Mouse (Mus musculus): Measurements from ENCODE around the gene Fam53a.

Fam53a gene

DNA sequence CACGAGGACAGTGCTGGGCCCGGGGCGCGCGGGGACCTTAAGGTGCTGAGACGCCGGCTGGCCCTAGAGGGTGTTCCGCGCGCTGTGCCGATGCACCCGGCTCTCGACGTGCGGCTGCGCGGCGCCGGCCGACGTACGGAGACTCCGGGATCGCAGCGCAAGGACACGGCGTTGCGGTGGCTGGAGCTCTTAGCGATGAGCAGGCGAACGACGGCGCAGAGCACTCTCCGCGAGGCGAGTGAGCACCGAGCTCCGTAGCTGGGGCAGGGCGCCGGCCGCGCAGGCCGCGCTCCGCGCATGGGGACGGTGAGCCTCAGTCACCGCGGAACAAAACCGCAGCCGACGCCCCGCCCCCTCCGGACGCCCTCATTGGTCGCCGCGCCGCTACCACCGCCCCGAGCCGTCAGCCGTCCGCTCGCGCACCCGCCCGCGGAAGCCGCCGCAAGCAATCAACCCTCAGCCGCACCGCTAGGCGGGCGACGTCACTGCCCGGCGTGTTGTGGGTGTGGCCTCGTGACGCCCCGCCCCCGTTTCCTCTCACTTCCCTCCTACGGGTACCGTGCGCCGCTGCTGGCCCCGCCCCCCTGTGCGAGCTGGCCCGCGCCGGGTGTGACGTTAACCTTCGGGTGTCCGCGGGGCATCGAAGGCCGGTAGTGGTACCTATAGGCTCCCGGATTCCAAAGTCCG, at the start of gene Fam53a, which contains the start of gene Gm9903:
Fam53a (minus strand) TSS at position 335 of the 687 bp plus-strand sequence.
Gm9903 (plus strand) TSS at position 625 of the 687 bp plus-strand sequence.
- peak; percentile 100 for DNase-seq

DNA sequence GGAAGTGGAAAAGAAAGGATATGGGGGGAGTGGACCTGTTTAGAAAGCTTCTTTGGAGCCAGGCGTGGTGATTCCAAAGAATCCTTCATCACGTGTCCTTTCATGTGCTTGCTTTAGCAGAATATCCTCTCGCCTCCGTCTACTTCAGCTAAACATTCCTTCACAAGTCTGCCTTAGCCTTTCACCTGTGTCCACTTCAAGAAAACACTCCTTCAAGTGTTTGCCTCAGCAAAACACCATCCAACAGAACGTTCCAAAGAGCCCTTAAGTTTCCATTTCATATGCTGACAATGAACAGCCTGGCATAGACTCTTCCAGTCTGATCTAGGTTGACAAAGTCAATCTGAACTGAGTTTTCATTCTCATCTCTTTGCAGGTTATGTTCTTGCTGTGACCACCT, 48.8 kb upstream of the Fam53a start:
- DNase-seq = no peak

DNA sequence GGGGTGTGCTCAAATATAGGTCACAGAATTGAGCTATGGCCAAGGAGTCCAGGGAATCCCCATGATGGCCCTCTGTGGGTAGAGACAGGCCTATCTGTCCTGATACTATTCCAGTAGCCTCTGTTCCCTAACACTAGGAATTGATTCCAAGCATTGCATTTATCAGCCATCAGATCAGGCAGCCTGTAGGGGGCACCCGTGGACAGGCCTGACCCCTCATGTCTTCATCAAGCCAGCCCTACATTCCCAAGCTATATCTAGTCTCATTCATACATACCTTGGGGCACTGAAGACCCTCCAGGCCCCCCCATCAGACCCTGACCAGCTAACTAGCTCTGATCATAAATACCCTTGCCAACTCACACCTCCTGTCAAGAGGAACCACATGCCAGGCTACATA, 46.5 kb upstream of the Fam53a start:
- DNase-seq = peak; percentile 42 to 46

DNA sequence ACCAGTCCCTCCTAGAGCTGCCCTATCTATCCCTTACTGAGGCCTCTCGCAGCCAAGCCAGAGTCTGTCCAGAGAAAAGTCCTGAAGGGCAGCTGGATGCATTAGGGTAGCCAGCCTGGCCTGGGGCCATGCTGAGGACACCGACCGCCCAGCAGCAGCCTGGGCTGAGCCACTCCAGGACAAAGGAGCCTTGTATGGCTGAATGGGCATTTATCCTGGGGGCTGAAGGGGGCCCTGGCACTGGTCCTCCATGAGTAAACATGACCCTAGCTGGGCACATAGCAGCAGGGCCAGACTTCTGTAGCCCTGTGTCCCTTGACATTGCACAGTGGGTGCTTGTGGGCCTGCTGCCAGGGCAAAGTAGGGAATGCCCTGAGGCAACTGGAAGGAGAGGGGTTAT, 45.0 kb upstream of the Fam53a start:
- DNase-seq = no peak

DNA sequence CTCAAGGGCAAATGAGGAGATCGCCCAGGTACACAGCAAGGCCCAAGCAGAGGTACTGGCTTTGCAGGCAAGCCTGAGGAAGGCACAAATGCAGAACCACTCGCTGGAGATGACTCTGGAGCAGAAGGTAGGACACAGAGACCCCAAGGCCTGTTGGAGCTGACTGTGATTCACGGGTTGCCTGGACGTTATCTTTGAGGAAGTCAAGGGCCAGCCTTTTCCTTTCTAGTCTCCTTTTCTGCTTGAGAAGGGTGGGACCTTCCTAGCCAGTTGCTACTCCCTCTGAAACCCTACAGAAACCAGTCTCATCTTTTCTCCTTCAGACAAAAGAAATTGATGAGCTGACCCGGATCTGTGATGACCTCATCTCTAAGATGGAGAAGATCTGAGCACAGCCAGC, 42.2 kb upstream of the Fam53a start:
- no peak for DNase-seq

DNA sequence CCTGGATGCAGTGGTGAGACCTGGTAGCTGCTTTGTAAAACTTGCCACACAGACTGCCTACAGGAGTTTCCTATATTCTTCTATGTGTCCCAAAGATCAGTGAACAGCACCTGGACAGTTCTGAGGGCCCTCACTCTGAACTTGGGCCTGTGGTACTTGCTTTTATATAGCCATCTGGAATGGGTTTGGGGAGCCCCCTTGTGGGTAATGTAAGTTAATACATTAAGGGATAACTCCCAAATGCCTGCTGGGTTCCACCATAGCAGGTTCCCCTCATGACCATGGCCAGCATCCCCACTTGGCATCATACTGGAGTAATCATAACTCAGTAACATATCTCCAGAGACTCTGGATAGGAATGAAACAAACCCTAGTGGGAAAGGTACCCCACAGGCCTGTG, 38.8 kb upstream of the Fam53a start:
- DNase-seq = peak; percentile 72 to 76

DNA sequence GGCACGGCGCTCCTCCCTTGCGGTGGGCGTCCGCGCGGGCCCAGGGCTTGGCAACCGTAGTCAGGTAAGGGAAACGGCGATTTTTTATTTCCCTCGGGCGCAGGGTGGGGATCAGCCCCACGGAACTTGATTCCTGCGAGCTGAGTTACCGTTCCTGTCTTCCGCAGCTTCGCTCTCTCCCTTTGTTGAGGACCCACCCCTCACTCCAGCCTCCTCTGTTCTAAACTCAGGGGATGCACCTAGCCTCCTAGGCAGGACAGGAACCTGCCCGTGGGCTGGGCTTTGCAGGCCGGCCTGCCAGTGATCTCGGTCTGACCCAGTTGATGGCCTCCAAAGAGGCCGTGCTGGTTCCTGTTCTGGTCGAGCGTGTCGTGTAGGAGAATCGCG, 29.2 kb upstream of the Fam53a start:
- DNase-seq = no peak

DNA sequence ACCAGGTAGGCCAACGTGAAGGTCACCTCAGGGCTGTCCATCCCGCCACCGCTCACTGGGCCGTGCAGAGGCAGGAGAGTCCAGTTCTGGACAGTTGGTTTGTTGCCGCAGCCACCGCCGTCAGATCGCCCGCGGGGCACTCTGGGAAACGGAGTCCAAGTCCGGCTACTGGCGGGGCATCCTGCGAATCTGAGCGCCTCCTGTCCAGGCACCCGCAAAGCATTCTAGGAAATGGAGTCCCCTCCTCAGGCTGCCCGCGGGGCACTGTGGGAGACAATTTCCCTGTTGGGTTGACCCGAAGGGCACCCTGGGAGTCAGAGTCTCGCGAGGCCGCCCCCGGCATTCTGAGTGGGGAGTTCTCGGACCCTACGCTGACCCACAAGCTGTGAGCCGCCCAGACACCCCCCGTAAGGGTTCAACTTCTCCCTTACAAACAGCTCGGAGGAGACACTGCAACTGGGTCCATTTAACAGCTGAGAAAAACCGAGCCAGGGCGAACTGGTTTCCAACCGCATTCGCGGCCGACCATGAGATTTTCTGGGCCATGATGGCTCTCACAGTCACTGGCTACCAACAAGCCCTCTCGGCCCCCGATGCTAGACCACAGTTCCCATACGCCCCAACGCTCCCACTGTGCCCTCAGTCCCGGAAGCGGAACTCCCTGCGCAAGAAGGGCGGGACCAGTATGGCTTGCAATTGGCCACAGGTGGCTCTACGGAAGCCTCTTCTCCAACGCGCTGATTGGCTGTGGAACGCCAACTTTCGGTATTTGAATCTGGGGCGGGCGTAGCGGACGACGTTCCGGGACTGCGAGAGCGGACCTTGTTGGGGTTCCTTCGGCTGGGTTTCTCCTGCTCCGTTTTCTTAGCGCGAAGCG, 28.6 kb upstream of the Fam53a start, which contains the start of the genes Tacc3 and Tmem129:
Tacc3 (plus strand) TSS at position 342 of the 877 bp plus-strand sequence.
Tmem129 (minus strand) TSS at position 630 of the 877 bp plus-strand sequence.
- DNase-seq = peak; percentile 94 to 96

DNA sequence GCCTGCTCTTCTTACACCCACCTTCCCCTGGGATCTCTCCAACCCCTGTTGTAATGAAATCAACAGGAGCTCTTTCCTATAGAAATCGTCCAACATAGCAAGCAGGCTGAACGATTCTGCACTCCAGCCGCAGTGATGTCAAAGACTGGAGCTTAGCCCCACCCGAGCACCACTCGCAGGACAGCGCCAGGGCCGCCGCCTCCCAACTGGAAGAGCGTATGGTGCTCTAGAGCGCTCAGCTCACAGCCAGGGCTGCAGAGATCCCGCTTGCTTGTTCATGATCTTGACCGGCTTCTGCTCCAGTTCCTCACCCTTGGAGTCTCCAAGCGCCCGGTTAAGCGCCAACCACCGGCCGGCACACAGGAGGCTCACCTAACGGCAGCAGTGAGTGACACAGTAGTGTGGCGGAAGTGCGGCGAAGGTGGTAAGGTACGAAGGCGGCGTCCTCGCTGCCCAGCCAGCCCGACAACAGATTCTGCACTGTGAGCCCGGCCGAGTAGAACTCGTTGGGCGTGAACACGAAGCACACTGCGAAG, 27.9 kb upstream of the Fam53a start:
- DNase-seq = no peak

DNA sequence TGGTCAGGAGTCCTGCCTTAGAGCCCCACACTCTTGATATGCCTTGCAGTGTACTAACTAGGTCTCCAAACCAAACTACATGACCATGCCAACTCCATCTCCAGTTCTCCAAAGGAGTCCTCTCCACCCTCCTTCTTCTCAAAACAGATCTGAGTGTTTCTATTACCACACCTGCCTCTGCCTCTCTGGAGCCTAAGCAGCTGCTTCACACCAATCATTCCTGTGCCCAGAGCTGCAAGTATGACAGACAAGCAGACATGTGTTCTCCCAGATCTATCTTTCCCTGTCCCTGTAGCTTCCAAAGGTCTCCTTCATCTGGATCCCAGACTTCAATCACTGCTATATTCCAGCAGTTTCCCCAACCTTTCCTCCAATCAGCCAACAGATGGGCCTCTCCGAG, 27.3 kb upstream of the Fam53a start:
- DNase-seq = no peak

DNA sequence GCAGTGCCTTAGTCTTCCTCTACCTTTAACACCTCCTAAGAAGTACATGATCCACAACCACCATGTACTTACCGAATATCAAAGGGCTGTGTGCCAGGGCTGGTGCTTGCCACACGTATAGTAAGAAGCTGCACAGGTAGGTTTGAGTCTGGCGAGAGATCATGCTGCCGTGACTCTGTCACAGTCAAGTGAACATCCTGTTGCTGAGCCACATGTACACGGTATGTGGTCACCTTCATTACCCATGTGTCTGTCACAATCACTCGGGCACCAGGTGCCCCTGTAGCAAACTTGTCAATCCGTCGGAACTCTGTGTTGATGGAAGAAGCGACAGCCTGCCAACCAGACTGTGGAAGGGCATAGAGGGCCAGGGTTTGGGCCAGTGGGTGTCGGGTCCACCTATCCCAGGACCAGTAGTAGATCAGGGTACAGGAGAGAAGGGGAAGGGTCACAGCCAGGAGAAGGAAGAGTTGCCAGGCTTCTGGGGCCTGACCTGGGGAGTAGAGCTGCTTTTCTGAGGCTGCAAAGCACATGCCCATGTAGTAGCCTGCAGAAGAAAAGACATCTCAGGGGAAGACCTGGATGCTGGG, 25.9 kb upstream of the Fam53a start:
- DNase-seq = peak; percentile 21 to 40

DNA sequence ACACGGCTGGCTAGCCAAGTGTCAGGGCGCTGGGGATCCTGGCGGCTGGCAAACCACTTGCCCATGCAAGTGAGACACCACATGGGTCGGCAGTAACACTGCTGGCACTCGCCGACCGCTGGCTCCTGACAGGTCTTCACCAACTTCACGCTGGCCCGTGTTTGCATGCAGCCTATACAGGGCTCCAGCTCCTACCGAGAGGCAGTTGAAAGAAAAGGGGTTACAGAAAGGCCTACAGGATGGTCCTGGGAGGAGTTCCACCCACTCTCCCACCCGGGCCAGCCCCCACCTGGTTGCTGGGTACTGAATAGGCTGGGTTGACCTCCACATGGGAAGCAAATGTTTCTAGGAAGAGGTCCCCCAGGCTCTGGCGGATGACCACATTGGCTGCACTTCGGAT, 25.0 kb upstream of the Fam53a start:
- DNase-seq = no peak

DNA sequence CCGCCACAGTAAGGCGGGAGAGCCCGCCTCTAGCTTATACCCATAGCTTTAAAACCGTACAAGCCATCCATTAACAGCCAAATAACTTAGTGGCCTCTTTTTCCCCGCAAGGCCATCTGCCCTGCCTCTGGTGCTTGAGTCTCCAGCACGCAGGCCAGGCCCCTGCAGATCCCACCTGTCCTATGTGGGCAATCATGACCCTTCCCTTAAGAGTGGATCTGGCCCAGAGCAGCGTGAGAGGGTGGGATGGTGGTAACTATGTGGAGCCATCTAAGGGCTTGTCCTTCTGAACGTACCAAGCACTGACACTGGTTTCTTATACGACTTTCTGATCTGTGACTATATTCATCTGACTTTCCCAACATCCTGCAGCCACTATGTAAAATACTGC, 23.3 kb upstream of the Fam53a start:
- DNase-seq = no peak

DNA sequence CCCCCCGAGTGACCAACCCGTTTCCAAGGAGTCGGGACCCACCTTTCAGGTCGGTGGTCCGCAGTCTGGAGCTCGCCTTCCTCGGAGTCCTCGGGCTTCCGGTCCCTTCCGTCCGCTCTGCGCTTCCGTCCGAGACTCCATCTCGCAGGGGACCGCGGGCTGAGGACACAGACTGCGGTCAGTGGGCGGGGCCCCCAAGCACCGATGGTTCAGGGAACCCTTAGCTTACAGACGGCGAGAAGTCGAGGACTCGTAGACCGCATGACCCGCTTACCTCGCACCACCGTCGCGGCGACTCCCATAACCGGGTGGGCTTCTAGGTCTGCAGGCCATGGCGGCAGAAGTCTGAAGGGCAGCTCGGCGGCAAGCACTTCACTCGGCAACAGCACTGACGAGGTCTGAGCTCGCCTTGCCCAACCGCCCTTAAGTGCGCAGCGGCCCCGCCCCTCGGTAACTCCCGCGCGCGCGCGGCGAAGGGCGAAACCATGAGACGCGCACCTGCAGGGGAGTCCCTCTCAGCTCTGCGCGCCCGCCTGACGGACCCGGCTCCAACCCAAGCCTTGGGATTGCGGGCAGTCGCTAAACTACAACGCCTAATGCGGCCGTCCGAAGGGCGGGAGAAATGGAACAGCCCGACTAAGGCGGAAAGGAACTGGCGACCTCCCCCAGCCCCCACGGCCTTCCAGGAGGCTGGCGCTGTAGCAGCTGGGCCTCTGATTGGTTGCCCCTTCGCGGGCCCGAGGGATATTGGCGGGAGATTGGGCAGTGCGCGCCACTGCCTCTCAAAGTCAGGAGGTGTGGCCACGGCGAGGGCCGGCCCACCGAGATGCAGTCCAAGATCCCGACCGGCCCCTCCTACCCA, 22.7 kb upstream of the Fam53a start, which contains the start of gene Slbp:
Slbp (minus strand) TSS at position 654 of the 862 bp plus-strand sequence.
- peak; percentile 95 to 97 for DNase-seq

DNA sequence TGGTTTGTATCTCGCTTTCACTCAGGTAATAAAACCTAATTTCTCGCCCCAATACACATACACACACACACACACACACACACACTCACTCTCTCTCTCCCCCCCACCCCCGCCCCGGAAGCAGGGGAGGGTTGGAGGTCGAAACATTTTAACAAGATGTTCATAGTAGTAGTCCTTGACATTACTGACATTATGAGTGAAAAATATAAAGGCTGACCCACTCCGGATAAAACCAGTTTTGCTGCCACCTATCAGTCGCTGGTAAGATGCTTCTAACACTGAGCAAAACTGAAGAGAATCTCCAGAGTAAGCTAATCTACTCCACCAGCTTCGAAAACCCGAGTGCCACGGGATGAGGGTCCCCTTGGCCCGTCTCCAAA, 22.1 kb upstream of the Fam53a start:
- no peak for DNase-seq

DNA sequence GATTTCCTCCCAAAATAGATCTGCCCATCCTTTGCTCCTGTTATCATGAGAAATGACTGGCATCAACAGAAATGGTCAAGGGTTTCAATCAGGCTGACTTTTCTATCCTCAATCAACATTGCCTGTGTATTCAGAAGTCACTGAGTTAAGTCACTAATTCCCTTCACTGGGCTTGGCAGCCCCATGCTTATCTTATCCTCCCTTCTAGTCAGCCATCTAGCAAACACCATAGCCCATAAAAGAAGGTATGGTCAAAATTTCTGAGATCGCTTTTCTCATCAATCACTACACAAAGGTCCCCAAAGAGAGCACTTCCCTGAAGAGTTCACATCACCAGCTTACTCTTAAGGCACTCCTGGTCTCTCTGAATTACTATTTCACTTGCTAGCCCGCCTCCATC, 21.6 kb upstream of the Fam53a start:
- DNase-seq = no peak

DNA sequence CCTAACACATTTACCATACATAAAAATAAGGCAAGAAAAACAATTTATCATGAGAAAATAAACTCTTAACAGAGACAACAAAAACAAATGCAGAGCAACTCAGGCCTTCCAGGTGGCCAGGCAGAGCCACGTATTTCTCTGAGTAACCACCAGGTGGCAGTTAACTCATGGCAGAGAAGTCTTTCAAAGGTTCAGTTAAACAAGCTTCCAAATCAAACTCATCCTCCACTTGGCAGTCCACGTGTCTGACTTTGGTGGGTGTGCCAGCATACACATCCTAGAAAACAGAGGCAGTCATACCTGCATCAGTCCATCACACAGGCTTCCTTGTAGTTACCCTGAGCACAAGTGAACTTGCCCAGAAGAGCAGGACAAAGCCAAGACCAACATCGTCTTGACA, 11.2 kb upstream of the Fam53a start:
- DNase-seq = peak; percentile 65 to 68

DNA sequence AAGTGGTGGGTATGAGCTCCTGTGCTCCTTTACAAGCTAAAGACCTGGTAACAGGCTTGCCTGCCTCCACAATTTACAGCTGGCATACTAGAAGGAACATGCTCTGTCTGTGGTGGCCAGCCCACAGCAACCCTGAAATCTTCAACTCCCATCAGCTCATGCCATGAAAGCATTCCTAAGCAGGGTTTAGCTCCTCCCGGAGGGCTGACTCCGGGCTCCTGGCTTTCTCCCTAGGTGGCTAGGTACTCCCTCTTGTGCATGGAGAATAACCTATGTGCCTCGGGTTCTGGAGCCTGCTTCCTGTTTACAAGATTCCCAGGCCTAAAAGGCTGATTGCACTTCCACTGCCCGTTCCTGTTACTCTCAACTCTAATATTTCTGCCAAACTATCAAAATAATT, 9.4 kb upstream of the Fam53a start:
- no peak for DNase-seq

DNA sequence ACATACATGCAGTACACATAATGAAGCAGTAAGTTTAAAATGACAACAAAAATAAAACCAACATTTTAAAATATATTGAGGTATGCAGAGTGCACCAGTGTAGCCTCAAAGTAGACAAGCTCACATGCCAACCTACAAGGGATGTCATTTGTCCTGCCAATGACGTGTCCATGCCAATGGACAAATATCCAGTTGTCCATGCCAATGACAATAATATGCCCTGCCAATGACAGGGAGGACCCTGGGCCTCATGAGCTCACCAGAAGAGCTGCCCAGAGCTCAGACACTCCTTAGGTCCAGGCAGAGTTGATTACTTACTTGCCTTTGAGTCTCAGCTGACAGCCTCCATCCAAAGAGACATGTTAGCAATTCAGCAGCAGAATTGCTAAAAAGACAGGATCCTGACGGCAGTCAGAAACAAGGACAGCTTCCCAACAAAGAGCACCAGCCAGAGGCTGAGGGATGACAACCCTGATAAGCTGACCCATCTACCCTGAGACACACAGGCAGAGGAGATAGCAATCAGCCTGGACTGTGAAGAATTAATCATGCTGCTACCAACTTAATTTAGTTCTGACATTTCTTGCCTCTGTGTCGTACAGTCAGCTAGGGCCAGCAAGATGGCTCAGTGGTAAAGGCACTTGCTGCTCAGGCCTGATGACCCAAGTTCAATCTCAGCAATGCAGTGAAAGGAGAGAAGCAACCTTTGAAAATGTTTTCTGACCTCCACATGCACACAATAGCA, 8.3 kb upstream of the Fam53a start:
- no peak for DNase-seq

DNA sequence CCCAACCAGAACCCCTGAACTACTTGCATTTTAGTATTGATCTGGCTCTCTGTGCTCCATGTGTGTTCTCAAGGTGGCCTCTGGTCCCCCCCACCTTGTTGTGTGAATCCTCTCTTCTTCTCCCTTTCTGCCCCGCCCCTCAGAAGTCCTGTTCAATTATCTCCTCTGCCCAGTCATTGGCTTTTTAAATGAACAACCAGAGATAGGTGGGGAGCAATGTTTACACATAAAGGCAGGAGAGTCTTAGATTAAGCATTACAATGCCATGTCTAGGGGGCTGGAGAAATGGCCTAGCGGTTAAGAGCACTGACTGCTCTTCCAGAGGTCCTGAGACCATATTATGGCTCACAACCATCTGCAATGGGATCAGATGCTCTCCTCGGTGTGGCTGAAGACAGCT, 5.9 kb upstream of the Fam53a start:
- DNase-seq = no peak

DNA sequence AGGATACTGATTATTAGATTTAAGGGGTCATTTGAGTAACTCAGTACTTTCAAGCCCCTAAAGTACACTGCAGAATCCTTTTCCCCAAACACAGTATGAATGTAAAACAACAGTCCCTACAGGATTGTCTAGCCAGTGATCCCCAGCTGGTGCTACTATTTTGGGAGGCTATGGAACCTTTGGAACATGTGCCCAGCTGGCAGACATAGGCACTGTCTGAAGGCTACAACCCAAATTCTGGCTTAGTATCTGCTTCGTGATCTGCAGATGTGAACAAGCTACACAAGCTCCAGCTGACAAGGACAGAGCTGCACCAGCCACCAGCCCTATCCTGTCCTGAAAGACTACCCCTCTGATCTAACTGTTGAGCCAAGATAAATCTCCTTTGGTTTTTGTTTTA, 3.1 kb upstream of the Fam53a start:
- no peak for DNase-seq

DNA sequence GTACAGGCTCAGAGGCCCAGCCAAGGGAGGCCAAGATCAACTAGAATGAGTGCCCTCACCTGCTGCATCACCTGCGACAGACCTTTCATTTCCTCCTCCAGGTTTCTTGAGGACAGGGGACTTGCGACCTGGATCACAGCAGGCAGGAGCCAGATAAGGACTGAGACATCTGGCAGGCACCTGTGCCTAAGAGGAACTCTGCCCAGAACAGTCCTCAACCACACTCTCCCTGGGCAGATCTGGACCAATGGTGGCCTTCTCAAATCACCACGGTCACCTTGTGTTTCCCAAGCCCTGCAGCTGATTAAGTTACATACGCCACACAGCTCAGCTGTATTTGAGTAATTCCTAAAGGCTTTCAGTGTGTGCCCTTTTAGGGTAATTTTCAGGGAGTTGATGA, 1.2 kb upstream of the Fam53a start:
- no peak for DNase-seq
